Mouse (Mus musculus) thymus, postnatal 0 days (tissue): ENCODE measurements at regions not wholly inside any gene's neighbourhood (a gene's known extent, or its start where the extent isn't known, plus 50 kb on each side); places are given as distances from the start of the nearest gene placed in this dataset.

Source experiments
- DNase-seq: peaks from one replicate; pipeline ENCODE4 v3.0.0-alpha.2; 2015; ENCODE audit warnings: low spot score

DNA sequence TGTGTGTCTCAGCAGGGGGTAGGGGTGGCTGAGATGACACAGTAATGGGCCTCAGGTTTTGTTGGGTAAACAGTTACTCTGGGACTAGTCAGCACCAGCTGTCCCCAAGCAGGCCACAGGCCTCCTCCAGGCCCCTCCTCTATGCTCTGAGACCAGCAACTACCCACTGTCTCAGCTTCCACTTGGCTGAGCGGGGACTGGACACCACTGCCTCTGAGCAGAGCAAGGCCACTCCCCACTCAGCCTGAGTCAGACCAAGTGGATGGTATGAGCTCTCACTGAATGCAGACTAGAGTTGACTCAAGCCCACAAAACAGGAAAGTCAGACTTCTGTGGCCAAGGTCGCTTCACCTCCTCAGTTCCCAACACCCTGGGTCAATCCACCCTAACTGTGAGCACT is 540.5 kb upstream of the Btbd3 start:
- DNase-seq, result no peak

GRCm38 (mm10) chr2:137706528-137706988 is 549.8 kb upstream of the Btbd3 start:
- no peak for DNase-seq

- DNase-seq, result no peak
Observed at GRCm38 (mm10) chr2:137705724-137706422, 550.5 kb upstream of the Btbd3 start.

DNA sequence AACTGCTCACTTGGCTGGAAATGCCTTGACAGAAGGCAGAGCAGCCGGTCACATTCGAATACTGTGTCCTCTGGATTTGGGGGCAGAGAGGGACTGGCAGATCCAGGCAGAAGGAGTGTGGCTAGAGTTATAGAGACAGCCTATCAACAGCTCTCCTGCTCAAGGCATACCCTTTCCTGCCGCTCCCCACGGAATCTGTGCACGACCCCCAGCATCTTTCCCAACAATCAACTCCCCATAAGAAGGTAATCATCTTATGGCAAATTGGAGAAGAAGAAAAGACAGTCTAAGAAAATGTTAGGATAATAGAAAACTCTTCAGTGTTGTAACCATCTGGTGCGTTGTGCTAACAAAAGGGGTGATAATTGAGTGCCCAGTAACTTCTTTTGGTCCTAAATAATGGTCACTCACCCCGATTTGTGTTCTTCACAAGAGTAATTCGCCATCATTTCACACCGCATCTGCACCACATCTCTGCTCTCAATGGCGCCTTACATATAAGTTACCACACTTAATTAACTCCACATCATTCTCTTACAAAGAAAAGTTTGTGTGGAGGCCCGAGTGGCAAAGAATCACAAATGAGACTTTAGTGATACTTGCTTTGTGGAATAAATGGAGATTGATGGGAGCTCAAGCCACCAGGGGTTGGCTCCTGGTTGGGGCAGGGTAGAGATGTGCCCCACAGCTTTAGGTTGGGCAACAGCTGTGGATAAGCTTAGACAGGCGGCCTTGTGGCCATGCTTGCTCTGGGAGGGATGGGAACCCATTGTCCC is 551.2 kb upstream of the Btbd3 start:
- no peak for DNase-seq

- no peak for DNase-seq
Observed at GRCm38 (mm10) chr2:137704565-137704947, 551.8 kb upstream of the Btbd3 start.

GRCm38 (mm10) chr2:137704051-137704450 is 552.3 kb upstream of the Btbd3 start:
- DNase-seq, result no peak

GRCm38 (mm10) chr2:137695885-137696284 is 560.5 kb upstream of the Btbd3 start:
- no peak for DNase-seq

DNA sequence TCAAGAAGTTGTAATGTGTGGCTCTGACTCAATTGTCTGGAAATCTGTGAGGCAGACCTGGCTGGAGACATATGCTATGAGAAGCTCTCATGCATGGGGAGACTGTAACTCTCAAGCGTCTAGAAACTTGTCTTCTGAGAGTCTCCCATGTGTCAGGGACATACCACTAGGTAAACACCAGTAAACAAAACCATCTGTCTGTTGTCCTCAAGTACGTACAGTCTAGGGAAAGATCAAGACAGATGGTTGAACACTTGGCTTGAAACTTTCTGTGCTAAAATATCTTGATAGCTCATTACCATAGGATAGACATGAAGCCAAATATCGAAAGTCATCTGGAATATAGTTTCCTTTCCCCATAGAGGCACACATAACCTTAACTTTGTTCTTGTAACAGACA is 562.3 kb upstream of the Btbd3 start:
- DNase-seq, result no peak

DNA sequence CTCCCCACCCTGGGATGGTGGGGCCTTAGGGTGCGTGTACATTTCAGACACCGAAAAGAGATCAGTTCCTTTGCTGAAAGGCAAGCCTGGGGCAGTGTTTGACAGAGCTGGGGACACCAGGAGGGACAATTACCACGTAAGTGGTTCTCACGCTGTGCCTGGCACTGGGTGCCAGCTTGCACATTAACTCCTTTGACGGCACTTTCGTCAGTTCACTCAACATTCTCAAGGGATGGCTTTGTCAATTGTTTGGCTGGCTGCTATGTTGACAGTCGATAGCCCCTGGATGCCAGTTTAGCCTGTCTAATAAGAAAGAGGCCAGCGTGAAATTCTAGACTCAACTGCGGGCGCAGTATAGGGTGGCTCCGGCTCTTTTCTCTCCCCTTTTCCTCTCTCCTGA is 569.2 kb upstream of the Btbd3 start:
- no peak for DNase-seq

DNA sequence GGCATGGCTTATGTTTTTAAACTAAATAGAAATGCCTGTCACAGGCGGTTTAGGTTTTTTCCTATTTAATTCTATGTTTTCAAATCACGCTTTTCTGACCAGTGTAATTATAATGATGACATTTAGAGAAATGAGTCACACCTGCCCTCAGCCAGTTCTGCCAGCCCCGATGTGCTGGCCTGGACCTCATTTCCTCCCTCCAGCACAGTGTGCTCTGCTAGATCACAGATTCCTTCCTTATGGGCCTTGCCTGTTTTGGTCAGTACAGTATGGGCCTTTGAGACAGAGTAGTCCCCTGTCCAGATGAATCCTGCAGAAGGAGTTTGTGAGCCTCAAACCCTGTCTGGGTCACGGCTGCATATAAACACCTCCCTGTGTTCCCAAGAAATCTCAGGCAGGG is 569.6 kb upstream of the Btbd3 start:
- DNase-seq, result no peak

GRCm38 (mm10) chr2:137681762-137682161 is 565.3 kb upstream of the Jag1 start:
- no peak for DNase-seq

DNA sequence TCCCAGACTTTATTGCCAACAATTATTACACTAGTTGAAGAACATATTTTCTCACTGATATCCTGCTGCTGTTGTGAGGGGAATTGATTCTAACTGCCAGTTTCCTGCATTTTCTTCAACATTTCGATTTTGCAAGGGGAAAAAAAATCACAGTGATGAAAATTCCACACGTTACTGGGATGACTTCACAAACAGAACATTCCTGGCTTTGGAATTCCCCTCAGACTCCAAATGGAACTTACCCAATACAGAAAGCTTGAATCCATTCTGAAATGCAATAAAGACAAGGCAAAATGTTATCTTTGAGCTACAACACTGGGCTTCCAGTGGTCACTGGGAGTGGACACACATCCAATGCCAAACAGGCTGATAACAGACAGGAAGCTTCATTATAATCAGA is 546.7 kb upstream of the Jag1 start:
- DNase-seq, result no peak

DNA sequence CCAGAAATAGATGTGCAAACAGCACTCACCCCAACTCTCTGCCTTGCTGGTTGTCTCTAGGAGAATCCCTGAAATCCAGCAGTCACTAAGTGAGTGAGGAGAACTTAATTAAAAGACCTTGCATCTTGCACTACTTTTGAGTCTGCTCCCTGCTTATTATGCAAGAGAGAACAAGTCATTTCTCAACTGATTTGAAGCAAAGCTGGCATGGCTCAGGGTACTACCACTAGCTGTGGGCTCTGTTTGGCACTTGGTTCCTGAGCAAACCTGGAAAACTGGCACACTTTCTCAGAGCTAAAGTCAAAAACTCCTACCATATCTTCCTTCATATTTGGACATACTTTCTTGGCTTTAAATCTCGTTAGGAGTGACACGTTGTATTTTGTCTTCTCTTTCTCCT is 545.8 kb upstream of the Jag1 start:
- DNase-seq, result no peak

GRCm38 (mm10) chr2:137660449-137660848 is 544.0 kb upstream of the Jag1 start:
- DNase-seq, result no peak

DNA sequence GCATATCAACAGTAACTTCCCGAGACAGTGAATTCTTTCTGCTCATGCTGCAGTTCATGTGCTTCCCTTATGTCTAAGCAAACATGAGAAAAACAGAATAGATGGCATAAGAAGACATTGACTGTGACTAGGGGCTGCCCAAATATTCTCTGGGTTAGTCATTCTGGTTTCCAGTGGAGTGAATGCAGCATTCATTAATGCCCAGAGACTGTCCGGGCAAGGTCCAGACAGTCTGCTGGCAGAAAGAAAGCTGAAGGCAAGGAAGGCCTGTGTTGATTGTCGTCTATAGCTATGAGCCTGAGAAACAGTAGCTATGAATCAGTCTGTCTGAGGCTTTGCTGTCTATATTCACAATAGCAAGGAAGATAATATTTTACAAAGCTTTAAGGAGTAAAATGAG is 537.9 kb upstream of the Jag1 start:
- no peak for DNase-seq

DNA sequence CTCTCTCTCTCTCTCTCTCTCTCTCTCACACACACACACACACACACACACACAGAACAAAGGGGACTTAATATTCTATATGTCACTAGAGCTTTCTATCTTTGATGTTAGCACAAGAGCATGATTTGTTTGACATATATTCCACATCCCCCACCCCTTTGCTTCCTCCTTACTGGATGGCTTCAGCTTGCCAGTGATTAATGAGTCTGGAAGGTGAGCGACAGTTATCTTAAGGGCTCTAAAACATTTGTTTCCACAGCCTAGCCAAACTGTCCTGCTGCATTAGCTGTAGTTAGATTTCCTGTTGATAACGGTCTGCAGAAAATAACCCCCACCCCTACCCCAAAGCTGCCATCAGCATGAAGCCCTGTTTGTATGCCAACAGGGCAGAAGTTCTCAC is 527.7 kb upstream of the Jag1 start:
- no peak for DNase-seq

DNA sequence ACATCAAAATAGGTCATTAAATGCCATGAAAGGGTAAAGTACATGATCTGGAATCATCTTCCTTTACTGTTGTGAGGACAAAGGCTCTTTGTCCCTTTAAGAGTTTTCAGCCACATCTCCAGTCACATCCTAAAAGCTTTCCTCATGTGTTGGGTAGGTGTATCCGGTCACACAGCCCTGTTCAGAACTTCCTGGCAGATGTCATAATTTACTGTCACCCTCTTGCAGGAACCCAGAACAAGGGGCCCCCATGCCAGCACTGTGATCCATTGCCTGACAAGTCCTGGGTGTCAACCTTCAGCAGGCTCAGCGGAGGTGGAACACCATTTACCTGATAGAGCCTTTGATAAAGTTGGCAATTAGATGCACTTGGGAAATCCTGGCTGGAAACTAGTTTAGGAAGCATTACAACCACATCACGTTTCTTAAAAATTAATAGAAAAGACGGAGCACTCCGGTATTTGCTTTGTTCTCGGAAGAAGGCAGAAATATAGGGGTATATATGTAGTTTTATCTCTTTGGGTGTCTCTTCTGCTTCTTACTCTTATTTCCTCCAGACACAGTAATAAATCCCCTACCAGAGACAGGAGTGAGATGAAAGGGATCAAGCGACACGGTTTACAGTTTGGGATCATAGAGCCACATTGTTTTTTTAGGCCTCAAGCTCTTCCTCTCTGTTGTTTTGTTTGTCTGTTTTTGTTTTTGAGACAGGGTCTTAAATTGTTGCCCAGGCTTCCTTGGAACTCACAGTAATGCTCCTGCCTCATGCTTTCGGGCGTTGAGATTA is 527.0 kb upstream of the Jag1 start:
- DNase-seq, result no peak

DNA sequence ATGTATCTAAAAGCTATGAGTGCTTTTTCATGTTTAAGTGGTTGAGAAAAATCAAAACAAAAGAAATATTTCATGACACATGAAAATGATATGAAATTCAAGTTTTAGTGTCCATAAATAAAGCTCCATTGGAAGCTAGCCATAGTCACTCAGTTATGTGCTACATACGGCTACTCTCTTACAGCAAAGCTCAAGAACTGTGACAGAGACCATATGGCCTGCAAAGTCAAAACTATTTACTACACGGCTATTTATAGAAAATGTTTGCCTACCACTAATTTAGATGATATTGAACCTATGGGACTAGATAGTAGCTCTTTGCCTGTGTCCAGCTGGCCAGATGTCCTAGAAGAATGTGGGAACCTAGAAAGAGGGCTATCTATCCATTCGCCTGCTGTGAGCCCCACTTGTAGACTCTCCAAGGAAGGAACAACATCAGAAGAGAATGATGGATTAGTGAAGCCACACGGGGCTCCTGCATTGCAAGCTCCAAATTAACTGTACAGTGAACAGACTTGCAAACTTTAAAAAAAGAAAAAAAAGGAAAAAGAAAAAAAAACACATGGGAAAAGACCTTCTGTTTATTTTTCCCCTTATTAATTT is 518.7 kb upstream of the Jag1 start:
- DNase-seq, result no peak

DNA sequence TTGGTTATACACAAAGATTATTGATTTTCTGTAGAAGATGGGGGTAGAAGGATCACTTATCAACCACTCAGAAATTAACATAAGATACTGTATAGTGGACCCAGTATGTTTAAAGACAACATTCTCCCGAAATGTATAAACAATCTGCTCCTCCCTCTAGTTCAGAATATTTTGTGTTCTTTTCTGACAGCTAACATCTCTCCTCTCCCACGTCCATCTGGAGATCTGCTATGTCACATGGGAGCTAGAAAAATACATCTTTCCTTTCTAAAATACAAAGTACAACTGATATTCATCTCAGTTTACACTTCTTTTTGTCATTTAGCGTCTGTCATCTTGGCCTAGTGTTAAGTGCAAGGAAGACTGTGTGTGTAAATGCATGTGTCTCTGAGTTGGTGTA is 500.2 kb upstream of the Jag1 start:
- no peak for DNase-seq

- no peak for DNase-seq
Observed at GRCm38 (mm10) chr2:137613791-137614190, 497.3 kb upstream of the Jag1 start.

DNA sequence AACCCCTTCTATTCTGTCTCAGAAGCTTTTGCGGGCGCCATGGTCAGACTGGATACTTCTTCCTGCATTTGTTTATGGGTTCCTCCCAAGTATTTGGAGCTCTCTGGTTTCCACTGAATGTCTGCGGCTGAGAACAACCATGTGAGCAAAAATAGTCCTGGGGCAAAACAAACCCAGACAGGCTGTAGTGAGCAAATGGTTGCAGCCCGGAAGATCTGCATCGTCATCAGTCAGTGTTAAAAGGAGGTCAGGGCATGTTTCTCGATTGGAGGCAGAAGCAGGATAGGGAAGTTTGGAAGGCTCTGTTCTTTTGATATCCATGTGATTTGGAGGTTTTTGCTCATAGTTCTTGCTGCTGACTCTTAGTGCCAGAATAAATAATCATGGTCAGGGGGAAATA is 492.1 kb upstream of the Jag1 start:
- no peak for DNase-seq

- no peak for DNase-seq
Observed at GRCm38 (mm10) chr2:137598136-137598535, 481.7 kb upstream of the Jag1 start.
